Mouse (Mus musculus) gastrocnemius, postnatal 14 days (tissue): ENCODE results near the gene Cib2. TPM values are rescaled to one million over a fixed set of nuclear protein-coding genes. Genes with fewer than 3 reads are reported as not detected.
"Not testable (repeated sequence)": the region's sequence is repeated elsewhere in the genome, so short reads cannot be mapped to it uniquely, and the experiment has no call there.

Source experiments
- DNase-seq: peaks from one replicate; pipeline ENCODE4 v3.0.0; 2021; ENCODE audit warnings: mixed read lengths
- intact Hi-C: fragments of 180-260 bp; cut with DNase I; formaldehyde crosslinking; loops from one replicate; pipeline ENCODE4 v1.15.1; 2025; ENCODE audit warnings: low total_unique reads
- long read RNA-seq, 2 experiments: library from polyadenylated mRNA; stranded (forward); transcript quantifications; one replicate each; pipeline ENCODE4 v2.0.0; 2021
- total RNA-seq, 2 experiments: library from RNA; stranded (reverse); gene quantifications; 2 replicates each; pipeline ENCODE4 v1.2.3; 2021

The Cib2 gene
- 10 to 100 TPM; 38.0 to 41.9 TPM for total RNA-seq
- long read RNA-seq, experiment 1, transcript Cib2-201 (6 exons, 1,433 nt), result major isoform, 42 of 48 reads
- long read RNA-seq, experiment 1, partial matches to known transcripts, result 3 of 48 reads
- long read RNA-seq, experiment 1, other reads (novel, unspliced or antisense), result 3 of 48 reads
- long read RNA-seq, experiment 2, transcript Cib2-201 (6 exons, 1,433 nt), result major isoform, 81 of 96 reads
- long read RNA-seq, experiment 2, partial matches to known transcripts, result 3 of 96 reads
- long read RNA-seq, experiment 2, other reads (novel, unspliced or antisense), result 12 of 96 reads

DNA sequence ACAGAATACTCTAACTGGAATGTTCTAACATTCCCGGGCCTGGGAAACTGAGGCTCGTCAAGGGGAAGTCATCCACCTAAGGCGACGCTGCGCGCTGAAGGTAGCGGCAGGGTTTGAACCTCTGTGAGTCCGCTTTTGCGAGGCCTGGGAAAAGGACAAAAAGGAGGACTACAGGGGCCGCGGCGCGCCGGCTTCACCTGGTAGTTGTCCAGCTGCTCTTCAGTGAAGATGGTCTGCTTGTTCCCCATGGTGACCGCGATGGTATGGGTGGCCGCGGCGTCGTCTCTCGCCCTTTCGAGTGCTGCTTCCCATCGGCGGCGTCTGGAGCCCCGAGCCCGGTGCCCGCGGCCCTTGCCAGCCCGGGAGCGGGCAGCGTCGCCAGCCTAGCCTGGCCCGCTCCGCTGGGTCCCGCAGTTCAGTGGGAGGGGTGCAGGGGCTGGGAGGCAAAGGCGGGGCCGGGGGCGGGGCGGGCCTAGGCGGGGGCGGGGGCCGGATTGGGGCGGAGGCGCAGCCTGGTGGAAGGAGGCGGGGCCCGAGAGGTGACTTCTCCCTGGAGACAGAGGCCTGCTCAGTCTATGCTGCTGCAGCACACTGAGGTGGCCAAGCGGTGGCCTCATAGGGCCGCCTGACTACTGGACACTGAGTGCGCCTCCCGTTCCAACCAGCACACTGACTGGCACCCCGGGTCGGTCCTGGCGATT, at the start of gene Cib2:
TSS of gene Cib2 (minus strand) at position 448 of the 701 bp plus-strand sequence.
- DNase-seq, result peak; percentile 85

DNA sequence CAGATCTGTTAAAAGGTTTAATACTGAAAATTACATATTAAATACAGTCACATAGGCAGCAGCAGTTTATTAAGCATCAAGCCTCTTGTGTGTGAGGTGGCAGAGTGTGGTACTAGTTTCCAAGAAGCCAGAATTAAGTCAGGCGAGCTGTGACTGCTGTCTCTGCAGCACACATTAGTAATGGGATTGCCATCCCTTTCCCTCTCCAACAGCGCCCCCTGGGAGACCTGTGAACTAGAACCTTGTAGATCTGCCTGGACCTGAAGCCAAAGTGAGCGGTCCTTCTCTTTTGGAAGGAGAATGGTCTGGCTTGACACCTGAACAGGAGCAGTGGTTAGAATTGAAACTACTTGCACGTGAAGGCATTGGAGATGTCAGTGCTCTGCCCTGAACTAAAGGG, 44.9 kb upstream of the Cib2 start:
- intact Hi-C loops, result loop anchor here (10.0 kb wide), 1 partner anchor 170 kb away; no protein-coding TSS in a partner anchor
- peak; percentile 71 for DNase-seq

More for the DNA sequence above, at the start of gene Cib2:
- intact Hi-C loops, result no loop called here

DNA sequence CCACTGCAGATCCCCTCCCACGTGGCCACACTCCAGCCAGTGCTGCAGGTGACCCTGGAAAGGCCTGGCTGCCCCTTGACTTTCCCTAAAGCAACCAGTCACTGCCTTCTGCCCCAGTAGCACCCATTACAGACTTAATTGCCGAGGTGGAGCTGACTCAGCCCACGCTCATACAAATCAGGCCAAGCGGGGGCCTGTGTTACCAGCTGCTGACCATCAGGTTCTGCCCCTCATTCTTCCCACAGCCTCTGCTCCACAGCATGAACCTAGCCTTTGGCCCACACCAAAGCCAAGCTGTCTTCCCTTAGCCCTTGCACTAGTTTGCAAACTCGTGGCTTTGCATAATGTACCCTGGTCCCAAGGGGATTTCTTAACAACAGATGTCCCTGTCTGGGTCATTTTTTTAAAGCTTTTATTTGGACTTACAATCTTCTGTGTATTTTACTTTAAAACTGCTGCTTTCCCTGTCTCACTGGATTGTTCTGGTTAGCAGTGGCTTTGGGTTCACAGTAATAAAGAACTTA, 44.2 kb upstream of the Cib2 start:
- DNase-seq, result no peak
- intact Hi-C loops, result loop anchor here (10.0 kb wide), 1 partner anchor 169 kb away; no protein-coding TSS in a partner anchor

DNA sequence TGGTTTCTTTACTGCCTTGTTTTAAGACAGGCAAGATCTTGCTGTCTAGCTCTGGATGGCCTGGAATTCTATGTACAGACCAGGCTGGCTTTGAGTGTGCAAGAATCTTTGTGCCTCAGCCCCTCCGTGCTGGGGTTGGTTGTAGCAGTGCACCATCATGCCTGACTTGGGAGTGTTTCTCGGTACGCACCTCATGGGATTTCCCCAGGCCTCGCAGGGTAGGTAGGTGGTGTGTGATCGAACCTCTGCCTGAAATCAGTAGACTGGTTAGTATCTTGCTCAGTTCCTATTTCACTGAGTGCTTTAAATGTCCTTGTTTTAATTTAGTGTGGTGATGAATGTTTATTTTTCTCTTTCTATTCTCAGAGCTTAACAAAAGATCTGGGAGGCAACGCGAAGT, 42.9 kb upstream of the Cib2 start:
- DNase-seq, result no peak
- intact Hi-C loops, result loop anchor here (10.0 kb wide), 1 partner anchor 168 kb away; no protein-coding TSS in a partner anchor

DNA sequence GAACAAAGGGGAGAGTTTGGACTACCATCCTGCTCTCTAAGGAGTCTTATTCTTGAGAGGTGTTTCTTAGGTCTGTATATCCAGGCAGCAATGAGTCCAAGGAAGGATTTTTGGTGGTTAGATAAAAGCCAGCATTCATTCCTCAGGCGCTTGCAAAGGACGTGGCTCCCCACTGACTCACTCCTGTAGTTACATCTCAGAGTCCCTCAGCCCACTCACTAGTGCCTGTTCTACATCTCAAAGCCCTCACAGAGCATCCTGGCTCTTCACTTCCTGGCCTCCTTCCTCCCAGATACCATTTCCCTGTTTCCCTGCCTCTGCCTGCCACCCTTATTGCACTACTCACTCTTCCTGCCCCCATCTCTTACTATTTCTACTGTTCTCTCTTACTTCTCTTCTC, 42.4 kb upstream of the Cib2 start:
- intact Hi-C loops, result loop anchor here (10.0 kb wide), 1 partner anchor 168 kb away; no protein-coding TSS in a partner anchor
- DNase-seq, result no peak

DNA sequence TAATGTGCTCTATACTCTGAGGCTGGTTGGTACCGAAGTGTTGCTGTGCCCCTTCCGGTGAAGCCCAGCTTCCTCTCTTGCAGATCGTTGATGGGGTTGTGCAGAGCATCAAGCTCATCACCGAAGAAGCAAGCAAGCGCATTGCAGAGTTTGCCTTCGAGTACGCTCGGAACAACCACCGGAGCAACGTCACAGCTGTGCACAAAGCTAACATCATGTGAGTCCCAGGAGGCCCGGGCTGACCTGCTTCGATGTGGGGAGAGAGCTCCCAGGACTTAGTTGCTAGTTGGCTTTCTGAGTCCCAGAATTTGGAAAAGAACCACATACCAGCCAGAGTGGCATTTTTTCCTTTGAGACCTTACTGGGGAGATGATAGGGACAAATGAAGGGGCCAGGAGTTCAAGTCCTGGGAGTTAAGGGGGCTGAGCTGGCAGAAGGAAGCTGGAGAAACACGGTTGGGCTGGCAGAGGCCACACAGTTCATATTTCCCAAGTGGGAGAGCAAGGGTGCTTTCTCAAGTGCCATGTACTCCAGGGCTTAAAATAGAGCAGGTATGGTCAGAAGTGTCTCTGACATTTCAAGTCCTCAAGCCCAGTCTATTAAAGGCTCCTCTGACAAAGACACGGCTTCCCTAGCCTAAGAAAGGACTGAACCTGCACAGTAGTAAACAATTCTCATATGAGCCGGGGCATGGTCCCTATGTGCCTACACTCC, 36.9 kb upstream of the Cib2 start:
- intact Hi-C loops, result no loop called here
- DNase-seq, result no peak

DNA sequence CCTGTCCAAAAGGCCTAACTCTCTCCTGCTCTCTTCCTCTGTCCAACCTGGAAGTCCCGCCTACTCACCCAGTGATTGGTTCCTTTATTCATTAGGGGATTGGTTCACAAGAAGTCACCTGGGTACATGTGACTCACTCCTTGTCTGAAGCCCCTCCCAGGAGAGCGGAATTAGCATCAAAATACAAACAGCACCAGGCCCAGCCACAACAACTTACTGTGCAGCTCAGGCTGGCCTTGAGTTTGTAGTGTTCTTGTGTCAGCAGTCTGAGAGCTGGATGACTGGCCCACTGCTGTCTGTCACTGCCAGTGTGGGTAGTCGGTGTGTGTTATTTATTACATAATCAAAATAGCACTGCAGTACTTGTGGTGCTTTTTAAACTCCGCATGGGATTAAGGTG, 33.6 kb upstream of the Cib2 start:
- intact Hi-C loops, DNase-seq: not testable (repeated sequence)

DNA sequence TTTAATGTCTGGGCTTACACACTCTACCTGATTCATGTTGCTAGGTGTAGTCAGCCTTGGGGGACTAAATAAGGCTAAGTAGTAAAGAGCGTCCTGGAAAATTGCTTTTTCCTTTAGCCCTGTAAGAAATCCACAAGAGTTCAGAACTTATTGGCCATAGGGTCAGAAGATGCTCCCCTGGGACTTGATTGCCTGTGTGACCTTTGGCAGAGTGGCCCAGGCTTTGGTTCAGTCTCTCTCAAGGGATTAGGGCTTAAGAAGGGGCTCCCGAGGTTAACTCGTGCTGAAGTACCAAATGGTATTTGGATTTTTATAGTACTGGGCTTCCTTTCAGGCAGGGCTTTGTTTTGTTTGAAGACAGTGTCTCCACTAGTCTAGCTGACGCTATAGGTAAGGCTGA, 27.8 kb upstream of the Cib2 start:
- intact Hi-C loops, result no loop called here

DNA sequence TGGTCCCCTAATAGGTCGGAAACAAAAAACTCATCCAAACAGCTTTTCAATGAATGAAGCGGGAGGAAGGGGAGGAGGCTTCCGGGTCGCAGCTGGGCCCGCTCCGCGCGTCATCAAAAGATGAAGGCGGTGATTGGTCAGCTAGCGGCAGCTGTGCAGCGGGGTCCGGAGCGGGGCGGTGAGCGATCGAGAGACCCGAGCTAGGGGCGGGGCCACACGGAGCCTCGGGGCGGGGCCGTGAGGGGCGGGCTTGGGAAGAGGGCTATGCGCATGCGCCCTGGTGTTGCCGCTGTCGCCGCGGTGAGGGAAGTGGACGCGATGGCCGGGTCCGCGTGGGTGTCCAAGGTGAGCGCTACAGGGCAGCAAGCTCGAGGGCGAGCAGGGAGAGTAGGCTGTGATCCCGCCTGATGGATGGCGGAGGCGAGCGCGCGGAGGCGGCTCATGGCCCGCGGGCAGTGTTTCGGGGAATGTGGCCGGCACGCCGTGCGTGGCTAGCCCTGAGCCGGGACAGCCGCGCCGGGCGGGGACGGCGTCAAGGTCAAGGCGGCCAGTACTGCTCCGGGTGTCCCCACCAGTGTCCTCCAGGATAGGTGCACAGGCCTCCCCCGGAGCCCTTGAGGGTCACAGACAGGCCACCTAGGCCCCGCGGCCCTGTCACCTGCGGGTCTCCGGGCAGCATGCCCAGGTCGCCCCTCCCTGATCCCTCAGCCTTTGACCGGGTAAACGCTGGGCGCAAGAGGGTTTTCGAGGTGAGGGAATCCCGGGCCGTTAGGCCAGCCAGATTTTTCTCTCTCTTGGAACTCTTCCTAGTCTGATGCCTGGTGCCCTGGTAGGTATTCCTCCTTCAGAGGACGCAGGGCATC, 26.4 kb upstream of the Cib2 start, which contains the start of gene Idh3a:
TSS of gene Idh3a (plus strand) at position 136 of the 863 bp plus-strand sequence.
- intact Hi-C loops, result no loop called here
- DNase-seq, result peak; percentile 99

More for the DNA sequence above, 27.8 kb upstream of the Cib2 start:
- no peak for DNase-seq

DNA sequence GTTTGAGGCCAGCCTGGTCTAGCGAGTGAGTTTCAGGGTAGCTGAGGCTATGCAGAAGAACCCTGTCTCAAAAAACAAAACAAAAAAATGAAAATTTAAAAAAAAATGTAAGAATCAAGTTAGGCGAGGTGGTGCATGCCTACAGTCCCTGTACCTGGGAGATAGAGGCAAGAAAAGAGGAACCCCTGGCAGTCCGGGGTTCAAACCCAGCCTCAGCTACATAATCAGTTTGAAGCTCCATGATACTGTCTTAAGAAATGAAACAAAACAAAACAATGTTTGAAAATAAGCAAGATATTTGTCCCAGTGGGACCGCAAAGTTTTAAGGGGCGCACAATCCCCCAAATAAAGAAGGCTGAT, 25.8 kb upstream of the Cib2 start:
- intact Hi-C loops, result no loop called here

DNA sequence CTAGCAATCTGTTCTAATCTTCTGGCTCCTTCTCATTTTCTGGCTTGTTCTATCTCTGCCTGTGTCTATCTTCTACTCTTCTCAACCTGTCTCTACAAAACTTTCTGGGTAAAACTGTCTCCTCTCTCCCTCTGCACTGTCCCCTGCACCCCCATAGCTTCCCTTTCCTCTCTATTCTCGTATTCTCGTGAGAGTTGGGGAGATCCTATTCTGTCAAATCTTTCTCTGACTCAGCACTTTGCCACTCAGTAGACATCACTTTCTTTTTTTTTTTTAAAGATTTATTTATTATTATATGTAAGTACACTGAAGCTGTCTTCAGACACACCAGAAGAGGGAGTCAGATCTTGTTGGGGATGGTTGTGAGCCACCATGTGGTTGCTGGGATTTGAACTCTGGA, 24.1 kb upstream of the Cib2 start:
- intact Hi-C loops, result not testable (repeated sequence)

More for the DNA sequence above, 25.8 kb upstream of the Cib2 start:
- no peak for DNase-seq

DNA sequence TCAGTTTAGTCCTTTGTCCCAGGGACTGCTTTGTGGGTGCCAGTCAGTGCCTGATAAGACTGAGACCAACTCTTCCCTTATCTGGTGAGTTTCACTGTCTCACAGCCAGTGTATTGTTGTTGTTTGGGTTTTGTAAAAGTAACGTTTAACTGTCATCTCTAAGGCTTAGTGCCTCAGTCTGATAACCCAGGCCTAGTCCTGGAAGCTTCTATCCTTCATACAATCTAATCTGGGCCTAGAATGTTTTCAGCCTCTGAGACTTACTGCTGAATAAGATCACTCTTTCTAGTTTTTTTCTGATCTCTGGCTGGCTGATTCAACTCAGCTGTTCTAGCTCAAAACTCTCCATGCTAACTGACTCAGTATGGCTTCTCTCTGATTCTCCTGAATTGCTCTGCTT, 23.7 kb upstream of the Cib2 start:
- intact Hi-C loops, result no loop called here
- DNase-seq, result no peak

More for the DNA sequence above, 24.1 kb upstream of the Cib2 start:
- DNase-seq, result not testable (repeated sequence)

DNA sequence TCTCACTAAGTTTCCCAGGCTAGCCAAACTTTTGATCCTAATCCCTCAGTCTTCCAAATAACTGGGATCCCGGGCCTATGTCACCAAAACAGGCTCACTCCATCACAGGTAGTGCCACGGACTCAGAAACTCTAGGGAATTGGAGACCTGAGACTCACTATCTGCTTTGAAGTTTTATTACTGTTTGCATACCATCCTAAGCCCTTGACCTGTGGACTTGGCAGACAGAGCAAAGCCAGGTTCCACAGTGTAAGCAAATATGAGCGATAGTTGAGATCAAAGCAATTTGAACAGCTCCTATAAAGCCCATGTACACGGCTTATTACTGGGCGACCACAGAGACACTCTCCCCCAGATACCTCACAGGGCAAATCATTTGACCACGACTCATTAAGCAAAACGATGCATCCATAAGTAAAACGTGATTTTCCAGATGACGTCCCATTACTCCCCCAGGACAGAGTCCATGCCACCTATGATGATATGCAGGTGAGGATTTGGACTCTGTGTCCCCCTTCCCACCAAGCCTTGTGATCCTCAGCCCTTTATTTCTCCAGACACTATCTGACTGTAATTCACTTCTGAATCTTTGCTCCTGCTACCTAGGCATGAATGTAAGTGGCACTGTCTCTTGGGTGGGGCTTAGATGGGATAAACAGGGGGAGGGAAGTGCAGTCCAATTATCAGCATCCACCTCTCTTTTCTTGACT, 11.3 kb upstream of the Cib2 start:
- no peak for DNase-seq
- intact Hi-C loops, result no loop called here

DNA sequence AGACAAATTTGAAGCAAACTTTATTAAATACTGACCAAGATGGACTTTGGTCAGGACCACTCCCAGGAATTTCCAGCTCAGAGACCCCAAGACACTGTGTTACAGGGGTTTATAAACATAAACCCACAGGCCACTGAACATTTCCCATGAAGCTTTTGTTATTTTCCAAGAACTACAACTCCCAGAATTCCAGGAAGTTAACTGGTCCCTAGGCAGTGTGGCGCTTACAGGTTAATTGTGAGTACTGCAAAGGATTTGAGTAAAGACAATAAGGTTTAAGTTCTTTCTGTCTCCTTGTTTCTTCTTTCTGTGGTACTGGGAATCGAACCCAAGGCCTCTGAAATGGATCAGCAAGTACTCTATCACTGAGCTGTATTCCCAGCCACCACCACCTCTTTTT, 8.7 kb upstream of the Cib2 start:
- intact Hi-C loops, result no loop called here
- no peak for DNase-seq

DNA sequence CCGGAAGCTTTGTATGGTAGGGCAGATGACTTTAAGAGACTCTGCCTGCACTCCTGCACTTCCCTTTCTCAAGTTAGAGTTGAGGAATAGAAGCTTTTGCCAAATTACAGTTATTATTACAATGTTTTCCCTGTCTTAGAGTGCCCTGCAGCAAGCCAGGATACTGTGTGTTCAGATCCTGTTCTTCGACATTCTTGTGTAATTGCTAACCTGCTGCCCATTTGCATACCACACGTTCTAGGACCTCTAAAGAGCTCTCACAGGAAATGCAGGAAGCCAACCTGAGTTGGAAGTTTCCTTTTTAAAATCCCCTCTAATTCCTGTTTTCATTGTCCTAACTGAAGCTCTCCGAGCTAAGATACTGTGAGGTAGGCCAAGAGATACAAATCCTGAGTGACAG, 6.9 kb upstream of the Cib2 start:
- intact Hi-C loops, result no loop called here

DNA sequence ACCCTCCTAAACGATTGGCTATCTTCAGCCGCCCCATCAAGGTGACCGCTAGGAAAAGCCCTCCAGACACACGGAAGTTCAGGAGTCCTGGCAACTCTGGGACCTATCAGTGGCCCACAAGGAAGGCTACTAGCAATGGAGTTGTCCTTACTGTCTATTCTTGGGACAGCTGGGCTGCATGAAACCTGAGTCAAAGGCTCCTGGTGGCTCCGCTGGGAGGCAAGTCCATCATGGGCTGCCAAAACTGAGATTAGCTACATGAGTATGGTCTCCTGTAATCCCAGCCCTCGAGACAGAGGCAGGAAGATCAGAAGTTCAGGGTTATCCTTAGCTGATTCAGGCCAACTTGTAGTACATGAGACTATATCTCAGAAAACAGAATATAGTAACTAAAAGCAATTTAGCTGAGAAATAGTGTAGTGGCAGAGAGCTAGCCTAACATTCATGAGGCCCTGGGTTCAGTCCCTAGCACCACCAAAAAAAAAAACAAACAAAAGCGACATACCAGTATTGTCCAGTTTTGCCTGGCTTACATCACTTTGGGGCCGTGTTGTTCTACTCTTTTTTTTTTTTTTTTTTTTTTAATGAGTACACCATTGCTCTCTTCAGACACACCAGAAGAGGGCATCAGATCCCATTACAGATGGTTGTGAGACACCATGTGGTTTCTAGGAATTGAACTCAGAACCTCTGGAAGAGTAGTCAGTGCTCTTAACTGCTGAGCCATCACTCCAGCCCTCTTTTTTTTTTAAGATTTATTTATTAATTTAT, 998 bp upstream of the Cib2 start:
- DNase-seq, result no peak
- intact Hi-C loops, result no loop called here

More for the DNA sequence above, 6.9 kb upstream of the Cib2 start:
- no peak for DNase-seq

DNA sequence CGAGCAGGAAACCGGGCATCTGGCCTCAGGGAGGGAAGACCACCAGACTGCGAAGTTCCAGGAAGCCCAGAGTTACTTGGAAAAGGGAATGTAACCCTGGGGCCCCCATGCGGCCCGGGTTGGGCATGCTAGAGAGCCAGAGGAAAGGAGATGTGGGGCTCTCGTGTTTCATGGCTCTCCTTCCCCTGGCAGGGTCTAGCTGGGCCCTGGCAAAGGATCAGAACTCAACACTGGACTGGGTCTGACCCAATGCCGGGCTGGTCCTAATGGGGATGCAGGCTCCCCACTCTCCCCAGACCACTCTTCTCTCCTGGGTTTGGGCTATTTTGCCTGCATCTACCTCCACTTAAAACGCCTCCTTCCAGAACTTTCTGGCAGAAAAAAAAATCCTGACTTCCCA, 1.3 kb downstream of the Cib2 start:
- intact Hi-C loops, result no loop called here
- peak; percentile 27 for DNase-seq

DNA sequence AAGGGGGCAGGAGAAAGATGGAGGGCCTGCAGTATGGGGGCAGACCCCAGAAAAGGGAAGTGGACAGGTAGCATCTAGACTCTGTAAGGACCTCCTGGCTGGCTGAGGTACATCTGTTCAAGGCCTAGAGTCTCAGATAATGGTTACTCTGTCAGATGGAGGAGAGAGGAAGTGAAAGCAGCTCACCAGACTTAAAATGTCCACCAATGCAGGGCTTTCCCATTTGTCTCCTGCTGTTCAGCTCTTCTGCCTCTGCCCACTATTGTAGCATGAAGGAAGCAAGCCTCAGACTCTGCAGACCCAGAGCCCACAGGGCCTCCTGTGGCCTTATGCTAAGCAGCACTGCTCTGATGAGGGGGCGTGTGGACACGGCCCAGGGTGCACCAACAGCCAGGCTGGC, 5.0 kb downstream of the Cib2 start:
- intact Hi-C loops, result no loop called here
- no peak for DNase-seq
